Mouse (Mus musculus) embryonic fibroblast, embryonic 13.5 days (primary cell): ENCODE results near the gene Nat8f4.
"Not testable (repeated sequence)": the region's sequence is repeated elsewhere in the genome, so short reads cannot be mapped to it uniquely, and the experiment has no call there.

ENCODE experiments used
- CTCF ChIP-seq: IDR thresholded peaks from 2 replicates; pipeline ENCODE4 v1.5.1; 2011; ENCODE audit warnings: mild to moderate bottlenecking, control low read depth, low read length, moderate library complexity, borderline replicate concordance; ENCODE audit not compliant: insufficient read depth
- POLR2A ChIP-seq: IDR thresholded peaks from 2 replicates; pipeline ENCODE4 v1.6.1; 2011; ENCODE audit warnings: low read depth, mild to moderate bottlenecking, control low read depth, low read length, moderate library complexity

DNA sequence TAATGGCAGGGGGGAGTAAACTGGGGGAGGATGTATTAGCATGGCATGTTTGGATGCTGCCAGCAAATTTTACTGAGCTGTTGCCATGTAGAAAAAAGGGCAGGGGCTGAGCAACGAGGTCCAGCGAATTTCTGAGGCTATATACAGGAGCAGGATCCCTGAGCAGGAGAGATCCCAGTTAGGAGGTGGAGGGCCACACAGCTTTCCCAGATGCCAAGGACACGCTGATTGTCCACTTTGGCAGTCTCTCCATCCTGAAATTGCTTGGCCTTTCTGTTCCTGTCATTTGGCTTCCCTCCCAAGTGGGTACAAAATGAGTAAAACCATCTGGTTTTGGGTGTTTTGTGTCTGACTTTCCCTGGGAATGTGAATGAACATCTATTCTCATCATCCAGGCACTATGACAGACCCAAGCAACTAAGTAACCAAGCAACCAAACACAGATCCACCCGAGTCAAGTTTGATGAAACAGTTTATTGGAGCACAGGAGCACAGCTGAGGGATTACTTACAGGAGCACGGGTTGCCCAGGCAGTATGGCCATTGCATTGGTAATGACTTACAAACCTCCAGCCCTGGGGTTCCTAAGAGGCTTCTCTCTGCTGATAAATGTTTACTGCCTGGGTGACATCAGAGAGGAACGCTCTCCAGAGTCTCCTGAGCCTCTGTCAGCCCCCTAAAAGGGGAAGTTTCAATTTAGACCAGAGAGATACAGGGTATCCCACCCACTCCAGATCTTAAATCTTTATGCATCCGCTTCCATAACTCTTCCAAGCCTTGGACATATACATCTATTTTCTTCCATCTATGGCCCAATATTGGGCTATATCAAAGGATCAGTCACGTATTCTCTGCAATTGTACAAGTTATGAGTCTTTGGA is 5.8 kb downstream of the Nat8f4 start:
- TF ChIP-seq POLR2A, CTCF: not testable (repeated sequence)
